Mouse (Mus musculus) heart, postnatal 36 days (tissue): ENCODE data around the gene Hspbp1. TPM values are rescaled to one million over a fixed set of nuclear protein-coding genes. Genes with fewer than 3 reads are reported as not detected.

ENCODE experiments used
- DNase-seq, 2 experiments: peaks; one replicate each; pipeline ENCODE4 v3.0.0; 2021 to 2022
- intact Hi-C: fragments of 180-260 bp; cut with DNase I; formaldehyde crosslinking; loops from one replicate; pipeline ENCODE4 v1.15.1; 2025
- total RNA-seq, 2 experiments: library from RNA; stranded (reverse); gene quantifications; 2 replicates each; pipeline ENCODE4 v1.2.3; 2021

The Hspbp1 gene
- total RNA-seq, result 10 to 100 TPM; 27.2 to 34.7 TPM

DNA sequence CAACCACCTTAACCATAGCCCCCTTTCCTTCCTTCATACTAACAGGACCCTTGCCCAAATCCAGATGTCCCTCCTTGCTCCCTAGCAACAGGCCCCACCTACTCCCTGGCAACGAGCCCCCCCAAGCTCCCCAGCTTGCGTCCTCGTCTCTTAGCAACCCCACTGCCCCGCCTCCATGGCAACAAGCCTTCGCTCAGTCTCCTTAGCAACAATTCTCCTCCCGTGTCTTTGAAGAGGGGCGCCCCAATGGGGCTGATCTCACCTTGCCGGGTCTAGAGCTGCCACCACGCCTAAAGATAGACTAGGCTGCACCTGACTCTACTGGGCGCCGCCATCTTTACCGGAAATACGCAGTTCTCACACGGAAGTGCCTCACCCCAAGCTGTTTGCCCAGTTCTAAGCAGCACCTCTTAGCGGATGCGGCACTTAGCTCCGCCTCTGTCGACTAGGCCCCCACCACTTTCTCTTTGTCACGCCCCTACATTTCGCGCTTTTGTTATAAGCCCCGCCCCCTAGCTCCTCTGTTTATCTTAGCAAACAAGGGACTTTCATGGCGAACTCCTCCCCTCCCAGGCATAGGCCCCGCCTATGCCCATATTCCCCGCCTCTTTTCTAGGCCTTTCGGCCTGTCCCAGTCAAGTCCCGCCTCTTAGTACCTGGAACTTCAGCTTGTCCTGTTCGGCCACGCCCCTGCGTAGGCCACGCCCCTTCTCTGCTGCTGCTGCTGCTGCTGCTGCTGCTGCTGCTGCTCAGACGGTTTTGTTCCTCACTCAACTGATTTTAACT, at the start of gene Hspbp1:
TSS of gene Hspbp1 (minus strand) at position 437 of the 786 bp plus-strand sequence.
- intact Hi-C loops, result loop anchor here (1.0 kb wide), 1 partner anchor 25 kb away; no protein-coding TSS in a partner anchor
- DNase-seq, result peak; percentile 91 to 93

DNA sequence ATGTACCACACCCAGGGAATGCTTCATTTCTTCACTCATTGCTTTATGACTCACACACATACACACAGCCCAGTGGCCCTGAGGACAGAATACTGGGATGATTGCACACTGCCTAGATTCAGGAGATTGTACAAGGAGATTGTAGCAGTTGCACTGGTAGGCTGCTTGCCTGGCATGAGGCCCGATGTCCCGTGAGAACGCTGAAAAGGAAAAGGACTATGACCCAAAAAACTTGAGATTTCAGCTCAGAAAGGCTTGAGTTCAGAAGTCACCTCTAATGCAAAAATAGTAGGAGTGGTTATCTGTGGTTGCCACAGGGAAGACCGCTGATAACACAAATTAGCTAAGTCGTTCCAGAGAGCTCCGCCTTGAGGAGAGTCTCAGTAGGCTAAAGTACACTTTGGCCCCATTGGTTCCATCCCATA, 48.1 kb upstream of the Hspbp1 start:
- DNase-seq, result no peak
- intact Hi-C loops, result no loop called here

DNA sequence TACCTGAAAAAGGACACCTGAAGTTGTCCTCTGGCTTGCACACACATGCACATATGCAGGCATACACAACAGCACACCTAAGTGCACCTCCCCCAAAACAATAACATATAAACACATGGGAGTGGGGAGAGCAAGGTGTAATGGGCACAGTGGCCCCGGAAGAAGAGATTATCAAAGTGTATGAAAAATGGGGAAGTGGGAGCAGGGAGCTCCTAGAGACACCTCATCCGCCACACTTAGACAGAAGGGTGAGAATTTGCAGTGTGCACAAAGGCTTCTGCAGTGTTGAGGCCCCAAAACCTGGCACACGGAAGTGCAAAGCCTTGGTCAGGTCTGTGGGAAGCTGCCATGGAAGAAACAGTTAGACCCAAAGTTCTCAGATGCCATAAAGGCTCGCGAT, 46.2 kb upstream of the Hspbp1 start:
- intact Hi-C loops, result no loop called here
- no peak for DNase-seq

DNA sequence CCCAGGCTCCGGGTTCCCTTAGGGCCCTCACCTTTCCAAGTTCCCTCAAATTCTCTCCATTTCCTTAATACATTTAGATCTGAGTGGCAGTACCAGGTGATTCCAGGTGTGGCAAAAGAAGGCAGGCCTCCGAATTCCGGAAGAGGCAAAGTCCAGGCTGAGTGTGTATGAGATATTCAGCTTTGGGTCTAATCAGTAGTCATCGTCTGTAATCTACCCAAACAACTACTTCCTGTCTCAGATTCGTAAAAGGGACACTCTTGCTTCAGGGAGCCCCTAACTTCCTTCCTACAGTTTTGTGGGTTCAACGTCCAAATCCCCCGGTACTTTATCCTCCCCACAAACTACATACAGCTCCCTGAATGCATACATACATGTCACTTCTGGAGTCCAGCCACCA, 40.3 kb upstream of the Hspbp1 start, which contains the start of gene Tmem150b:
TSS of gene Tmem150b (minus strand) at position 81 of the 400 bp plus-strand sequence.
- intact Hi-C loops, result no loop called here
- DNase-seq, result no peak

DNA sequence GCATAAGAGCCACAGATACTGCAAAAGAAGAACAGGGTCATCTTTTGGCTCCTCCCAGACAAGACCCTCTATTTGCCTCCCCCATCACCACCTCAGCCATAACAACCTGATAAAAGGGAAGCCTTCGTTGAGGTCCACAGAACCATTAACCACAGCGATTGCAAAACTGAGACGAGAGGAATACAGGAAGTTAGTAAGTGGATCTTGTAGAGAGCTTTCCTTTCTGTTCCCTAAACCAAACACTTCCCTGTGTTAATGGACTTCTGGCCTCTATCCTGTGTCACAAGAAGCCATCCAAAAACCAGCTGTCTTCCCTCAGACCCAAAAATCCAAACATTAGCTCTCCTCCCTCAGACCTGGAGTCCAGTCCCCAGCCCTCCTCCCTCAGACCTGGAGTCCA, 39.5 kb upstream of the Hspbp1 start:
- intact Hi-C loops, result no loop called here
- no peak for DNase-seq

DNA sequence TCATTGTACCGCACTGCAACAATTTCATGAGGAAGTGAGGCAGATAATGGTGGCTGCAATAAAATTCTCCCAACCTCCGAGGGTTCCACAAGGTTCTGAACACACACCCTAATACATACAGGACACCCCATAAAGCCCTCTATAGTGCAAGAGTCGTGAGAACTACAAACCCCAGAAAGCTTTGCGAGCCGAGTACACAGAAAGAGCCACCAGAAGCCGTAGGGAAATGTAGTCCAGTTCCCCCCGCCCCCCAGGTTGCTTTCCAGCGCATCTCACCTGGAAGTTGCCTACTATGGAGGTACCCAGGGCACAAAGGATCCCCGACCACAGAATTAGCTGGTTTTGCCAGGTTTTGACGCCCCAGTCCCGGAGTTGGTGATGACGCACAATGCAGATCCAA, 38.6 kb upstream of the Hspbp1 start:
- DNase-seq, result peak in 1 of 2 experiments; percentile 34
- intact Hi-C loops, result no loop called here

DNA sequence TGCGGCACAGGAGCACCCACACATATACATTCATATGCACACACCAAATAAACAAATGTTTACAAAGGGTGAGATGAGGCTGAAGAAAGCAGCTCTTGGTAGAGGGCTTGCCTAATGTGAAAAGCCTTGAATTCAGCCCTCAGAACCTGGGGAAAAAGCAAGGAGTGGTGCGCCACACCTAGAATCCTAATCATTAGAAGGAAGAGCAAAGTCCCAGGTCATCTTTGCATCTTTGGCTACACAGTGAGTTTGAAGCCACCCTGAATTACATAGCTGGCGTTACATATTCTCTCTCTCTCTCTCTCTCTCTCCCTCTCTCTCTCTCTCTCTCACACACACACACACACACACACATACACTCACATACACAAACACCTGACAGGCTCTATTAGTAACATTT, 34.4 kb upstream of the Hspbp1 start:
- DNase-seq, result no peak
- intact Hi-C loops, result no loop called here

DNA sequence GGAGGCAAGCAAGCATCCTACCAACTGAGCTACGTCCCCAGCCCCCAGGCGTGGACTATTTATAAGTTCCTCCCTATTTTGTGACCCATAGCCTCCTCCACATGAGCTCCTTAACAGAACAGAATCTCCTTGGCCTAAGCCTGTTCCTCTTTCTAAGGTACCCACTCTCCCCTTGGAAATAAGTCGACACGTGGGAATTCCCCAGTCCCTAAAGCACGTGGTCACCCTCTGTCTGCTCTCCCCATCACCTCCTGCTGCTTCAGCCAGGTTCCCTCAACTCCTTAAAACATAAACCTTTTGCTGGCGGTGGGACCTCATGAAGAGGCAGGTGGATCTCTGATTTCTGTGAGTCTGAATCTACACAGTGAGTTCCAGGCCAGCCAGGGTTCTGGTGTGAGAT, 32.1 kb upstream of the Hspbp1 start:
- intact Hi-C loops, result no loop called here
- DNase-seq, result no peak

DNA sequence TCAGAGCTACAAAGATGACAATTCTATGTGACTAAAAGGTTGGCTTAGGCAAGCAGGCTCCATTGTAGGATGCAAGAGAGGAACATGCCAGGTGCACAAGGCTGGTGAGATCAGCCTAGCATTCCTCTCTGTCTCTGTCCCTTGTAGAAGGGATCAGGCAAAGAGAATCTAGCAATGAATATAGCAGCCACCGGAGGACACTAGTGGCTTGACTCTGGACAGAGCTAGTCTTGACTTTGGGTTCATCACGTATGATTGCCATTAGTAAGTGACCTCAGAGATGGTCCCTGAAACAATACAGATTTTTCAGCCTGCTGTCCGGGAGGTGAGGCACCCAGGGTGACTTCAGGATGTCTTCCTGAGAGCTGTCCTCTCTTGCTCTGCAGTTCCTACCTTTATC, 27.7 kb upstream of the Hspbp1 start:
- intact Hi-C loops, result no loop called here
- no peak for DNase-seq

DNA sequence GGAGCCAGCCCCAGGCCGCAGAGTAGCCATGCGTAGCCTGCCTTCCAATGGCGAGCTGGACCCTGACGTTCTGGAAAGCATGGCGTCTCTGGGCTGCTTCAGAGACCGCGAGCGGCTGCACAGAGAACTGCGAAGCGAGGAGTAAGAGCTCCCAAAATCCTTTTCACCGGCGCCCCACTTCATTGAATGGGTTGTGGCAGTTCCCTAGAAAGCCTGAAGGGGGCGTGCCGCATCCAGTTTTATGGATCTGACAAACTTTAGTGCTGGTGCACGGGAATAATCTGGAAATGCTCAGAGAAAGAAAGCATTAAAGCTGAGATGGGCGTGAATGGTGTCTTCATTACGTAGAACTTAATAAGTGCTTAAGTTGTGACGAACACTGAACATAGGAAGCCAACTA, 20.2 kb upstream of the Hspbp1 start:
- intact Hi-C loops, result no loop called here
- DNase-seq, result peak in 1 of 2 experiments; percentile 53

DNA sequence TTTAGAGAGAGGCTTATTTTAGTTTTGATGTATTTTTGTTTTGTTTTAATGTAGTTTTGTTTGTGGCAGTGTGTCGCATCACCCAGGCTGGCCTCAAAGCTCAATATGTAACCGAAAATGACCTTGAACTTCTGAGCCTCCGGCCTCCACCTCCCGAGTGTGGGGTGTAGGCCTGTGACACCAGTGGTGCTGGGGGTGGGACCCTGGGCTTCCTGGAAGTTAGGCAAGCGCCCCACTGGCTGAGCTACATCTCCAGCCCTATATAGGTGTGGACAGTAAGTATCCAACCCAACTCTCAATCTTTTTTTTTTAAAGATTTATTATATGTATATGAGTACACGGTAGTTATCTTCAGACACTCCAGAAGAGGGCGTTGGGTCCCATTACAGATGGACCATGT, 18.3 kb upstream of the Hspbp1 start:
- intact Hi-C loops, result no loop called here
- DNase-seq, result no peak

DNA sequence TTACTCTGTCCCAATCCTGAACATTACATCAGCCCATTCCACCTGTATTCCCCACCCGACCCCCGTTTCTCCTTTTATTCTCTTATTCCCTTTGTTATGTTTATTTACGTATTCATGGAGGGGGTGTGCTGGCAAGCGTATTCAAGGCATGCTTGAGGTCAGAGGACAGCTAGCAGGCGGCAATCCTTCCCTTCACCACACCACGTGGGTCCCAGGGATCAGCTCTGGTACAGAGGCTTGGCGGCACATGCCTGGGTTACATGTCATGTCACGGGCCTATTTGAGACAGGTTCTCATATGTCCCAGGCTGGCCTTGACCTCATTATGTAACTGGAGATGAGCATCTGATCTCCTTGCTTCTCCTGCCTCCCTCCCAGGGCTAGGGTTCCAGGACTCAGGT, 17.5 kb upstream of the Hspbp1 start:
- intact Hi-C loops, result no loop called here
- DNase-seq, result no peak

DNA sequence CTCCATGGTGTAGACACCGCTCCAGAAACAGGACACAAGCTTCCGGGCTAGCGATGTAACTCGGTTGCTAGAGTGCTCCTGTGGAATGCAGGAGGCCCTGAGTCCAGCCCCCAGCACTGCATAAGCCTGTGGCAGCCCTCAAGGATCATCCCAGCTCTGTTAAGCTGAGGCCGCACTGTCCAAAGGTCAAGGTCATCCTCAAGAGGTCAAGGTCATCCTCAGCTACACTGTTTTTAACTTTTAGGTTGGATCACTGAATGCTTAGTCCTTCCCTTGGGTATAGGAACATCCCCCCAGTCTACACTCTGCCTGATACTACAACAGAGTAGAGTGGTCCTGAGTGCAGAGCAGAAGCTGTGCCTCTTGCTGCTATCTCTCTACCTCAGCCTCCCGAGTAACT, 8.1 kb upstream of the Hspbp1 start:
- intact Hi-C loops, result no loop called here
- DNase-seq, result no peak

DNA sequence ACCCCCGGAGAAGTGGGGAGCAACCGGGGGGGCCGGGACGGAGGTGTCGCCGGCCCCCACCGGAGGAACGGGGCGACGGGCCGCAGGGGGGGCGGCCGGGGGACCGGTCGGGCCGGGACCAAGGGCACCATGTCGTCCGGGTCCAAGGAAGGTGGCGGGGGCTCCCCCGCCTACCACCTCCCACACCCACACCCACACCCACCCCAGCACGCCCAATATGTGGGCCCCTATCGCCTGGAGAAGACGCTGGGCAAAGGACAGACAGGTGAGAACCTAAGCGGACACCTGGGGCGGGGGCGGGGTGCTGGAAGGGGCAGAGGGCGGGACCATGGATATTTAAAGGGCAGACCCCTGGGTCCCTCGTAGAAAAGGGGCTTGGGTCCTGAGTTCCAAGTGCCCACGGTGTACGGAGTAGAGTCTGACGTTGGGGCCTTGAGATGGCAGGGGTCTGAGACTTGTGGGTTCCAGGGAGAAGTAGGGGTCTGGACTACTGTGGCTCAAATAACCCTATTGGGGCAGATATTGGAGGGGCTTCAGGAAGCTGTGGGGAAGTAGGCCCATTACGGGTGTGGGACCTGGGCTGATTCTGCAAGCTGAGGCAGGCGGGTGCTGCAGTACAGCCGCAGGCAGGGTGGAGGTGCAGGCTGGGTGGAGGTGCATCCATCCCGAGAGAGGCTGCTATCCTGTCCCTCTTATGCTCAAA, 6.2 kb upstream of the Hspbp1 start:
- DNase-seq, result no peak

DNA sequence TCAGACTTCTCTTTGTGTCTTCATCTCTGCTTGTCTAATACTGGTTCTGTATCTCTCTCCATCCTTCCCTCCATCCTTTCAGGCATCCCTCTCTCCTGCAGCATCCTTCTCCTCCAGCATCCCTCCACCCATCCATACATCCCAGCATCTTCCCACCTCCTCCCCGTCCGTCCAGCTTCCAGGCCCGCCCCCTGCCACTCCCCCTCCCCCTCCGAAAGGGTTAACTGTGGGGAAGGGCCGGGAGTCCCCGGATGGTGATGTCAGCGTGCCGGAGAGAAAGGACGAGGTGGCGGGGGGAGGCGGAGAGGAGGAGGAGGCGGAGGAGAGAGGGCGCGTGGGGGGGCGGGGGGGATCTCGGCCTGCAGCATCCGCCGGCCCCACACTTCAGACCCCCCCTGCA, 5.5 kb upstream of the Hspbp1 start, which contains the start of gene Brsk1:
TSS of gene Brsk1 (plus strand) at position 218 of the 400 bp plus-strand sequence.
- peak; percentile 39 to 49 for DNase-seq
- intact Hi-C loops, result no loop called here

More for the DNA sequence above, 6.2 kb upstream of the Hspbp1 start:
- intact Hi-C loops, result no loop called here

DNA sequence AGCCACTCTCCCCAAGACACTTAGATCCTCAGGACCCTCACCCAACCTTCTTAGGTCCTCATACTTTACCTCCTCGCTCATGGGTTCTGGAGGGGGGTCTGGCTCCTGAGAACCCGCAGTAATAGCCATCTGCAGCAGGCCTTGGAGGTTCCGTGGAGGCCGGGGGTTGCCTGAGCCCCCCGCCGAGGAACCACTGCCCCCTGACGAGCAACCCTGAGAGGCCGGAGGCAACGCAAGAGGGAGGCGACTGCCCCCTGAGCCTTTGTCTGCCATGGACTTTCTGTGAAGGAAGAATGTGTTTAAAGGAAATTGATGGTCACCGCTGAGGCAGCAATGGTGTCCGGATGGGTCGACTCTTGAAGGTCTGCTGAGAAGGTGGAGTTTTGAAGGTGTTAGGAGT, 665 bp downstream of the Hspbp1 start:
- intact Hi-C loops, result no loop called here
- DNase-seq, result no peak

DNA sequence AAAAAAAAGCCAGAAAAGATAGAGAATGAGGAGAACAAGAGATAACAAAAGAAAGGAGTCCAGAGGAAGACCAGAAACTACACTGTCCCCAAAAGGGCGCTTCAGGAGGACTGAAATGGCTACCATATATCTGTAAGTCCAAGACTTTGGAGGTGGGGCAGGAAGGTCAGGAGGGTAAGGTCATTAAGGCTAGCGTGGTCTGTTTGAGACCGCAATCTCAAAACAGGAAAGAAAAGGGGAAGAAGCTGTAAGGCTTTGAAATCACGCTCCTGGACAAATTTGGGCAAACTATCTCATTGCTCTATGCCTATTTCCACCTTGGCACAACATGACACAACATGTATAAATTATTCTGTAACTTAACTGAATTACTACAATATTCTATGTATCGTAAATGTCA, 1.6 kb downstream of the Hspbp1 start:
- no peak for DNase-seq
- intact Hi-C loops, result no loop called here

DNA sequence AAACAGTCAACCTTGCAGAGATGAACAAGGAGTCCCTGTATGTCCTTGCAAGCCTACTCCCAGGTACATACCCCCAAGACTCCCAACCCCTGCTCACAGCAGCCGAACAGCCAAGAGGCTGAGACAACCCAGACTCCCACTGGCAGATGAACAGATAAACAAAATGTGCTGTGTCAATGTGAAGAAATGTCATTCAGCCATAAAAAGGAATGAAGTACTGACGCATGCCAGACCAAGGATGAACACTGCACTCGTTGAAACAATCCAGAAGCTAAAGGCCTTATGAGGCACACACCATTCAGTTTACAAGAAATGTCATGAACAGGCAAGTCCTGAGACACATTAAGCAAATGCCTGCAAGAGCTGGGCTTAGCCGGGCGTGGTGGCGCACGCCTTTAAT, 9.7 kb downstream of the Hspbp1 start:
- no peak for DNase-seq

DNA sequence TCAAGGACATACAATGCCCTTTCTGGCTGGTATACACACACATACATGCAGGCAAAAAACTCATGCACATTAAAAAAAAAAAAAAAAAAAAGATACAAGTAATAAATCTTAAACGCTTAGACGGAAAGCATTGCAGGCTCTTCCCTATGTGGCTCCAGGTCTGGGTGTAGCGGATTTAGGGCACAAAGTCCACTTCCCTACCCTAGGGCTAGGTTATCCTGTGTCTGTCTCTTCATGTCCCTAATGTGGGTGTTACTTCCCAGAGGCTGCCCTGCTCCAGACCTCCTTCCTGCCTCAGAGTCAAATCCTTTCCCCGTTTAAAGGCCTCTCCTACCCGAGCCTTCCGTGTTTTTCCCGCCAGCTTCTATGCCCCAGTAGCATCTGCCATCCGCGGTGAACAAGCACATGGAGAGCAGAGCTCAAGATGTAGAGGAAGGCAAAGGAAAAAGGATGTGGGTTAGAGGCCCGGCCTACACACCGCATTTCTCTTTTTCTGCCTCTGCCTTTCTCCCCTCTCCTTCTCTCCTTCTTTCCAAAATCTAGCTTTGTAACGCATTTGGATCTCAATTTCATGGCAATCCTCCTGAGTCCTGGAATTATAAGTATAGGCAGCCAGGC, 10.6 kb downstream of the Hspbp1 start:
- no peak for DNase-seq
- intact Hi-C loops, result no loop called here

More for the DNA sequence above, 9.7 kb downstream of the Hspbp1 start:
- intact Hi-C loops, result no loop called here

DNA sequence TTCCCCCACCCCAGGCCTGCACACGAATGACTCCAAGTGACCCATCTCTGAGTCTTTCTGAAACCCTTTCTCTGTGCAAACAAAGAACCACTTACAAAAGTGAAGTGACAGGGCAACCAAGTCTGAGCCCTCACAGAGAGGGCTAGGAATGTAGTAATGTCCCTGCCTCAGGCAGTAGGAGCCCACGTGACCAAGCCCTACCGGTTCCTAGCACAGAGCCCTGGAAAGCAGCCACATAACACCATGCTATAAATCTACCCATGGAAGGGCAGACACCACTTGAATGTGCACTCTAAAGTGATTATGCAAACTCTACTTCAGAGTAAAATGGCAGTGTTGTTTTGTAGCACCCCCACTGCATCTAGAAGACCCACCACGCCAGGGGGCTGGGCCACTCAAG, 12.9 kb downstream of the Hspbp1 start:
- intact Hi-C loops, result no loop called here
- no peak for DNase-seq

DNA sequence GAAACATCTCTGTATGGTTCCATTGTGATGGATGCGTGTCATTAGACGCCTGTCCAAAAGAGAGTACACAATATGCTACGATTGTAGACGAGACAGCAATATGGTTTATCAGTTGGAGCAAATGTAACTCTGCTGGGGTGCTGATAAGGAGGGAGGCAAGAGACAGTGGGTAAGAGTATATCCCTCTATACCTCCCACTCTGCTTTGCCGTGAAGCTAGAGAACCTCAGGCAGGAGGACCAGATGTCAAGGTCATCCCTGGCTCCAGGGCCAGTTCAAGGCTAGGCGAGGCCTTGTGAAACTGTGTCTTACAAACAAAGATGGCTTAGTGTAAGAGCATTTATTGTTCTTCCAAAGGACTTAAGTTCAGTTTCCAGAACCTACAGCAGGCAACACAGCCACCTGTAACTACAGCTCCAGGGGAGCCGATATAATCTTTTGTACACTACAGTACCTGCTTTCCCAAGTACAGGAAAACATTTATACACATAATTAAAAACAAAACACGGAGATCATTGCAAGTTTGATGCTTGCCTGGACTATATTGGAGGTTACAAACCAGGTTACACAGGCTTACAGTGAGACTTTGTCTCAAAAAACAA, 14.1 kb downstream of the Hspbp1 start:
- DNase-seq, result no peak
- intact Hi-C loops, result no loop called here
